Mouse (Mus musculus) liver, adult 2 months (tissue): ENCODE data around the gene Rhot2.
A peak's percentile ranks its signal among the peaks of the same experiment; 100 is the strongest.

Experiments used
- CTCF ChIP-seq: fragments of 200-500 bp; IDR thresholded peaks from 2 replicates; pipeline ENCODE4 v1.5.1; 2011; ENCODE audit warnings: low read depth, low read length, control low read depth
- POLR2A ChIP-seq: fragments of 200-500 bp; IDR thresholded peaks from 2 replicates; pipeline ENCODE4 v1.6.1; 2011; ENCODE audit warnings: low read length, control low read depth; ENCODE audit not compliant: insufficient read depth; ENCODE audit errors: extremely low read depth

DNA sequence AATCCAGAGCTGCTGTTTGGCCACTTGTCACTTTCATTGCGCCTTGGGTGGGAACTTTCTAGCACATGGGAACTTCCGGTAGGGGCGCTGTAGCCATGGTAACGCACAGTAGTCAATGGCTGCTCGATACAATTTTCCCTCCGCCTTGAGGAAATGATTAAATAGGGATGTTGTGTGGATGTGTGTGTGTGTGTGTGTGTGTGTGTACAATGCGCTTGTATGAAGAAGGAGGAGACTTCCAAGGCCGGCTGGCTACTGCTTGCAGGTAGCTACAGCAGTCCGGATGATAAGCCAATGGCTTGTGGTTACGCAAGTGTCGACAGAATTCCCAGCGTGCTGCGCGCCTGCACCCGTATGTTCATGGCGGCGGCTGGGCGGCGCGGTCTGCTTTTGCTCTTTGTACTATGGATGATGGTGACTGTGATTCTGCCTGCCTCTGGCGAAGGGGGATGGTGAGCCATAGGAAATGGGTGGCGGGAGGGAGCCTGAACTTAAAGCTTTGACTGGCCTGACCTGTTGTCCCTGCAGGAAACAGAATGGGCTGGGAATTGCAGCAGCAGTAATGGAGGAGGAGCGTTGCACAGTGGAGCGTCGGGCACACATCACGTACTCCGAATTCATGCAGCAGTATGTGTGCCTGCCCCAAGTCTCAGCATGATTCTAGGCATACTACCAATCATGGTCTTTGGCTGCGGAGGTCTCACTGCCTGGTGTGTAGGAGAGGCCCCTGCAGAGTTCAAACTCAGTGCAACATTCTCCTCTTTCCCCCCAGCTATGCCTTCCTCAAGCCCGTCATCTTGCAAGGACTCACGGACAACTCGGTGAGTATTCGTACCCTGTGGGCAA lies 15.7 kb downstream of the Rhot2 start, which contains the start of gene Jmjd8:
- TF ChIP-seq CTCF = peak; percentile 44; the same call in 1 of the 2 replicates
- peak; percentile 50; the same call in 1 of the 2 replicates for TF ChIP-seq POLR2A
